Mouse (Mus musculus) left cerebral cortex, postnatal 10 days (tissue): ENCODE data around the gene Il12rb2. TPM values are rescaled to one million over a fixed set of nuclear protein-coding genes. Genes with fewer than 3 reads are reported as not detected.

Experiments
- DNase-seq, 2 experiments: peaks; one replicate each; pipeline ENCODE4 v3.0.0; 2021 to 2022; ENCODE audit warnings: low spot score in 2 of 2, mixed read lengths in 1 of 2; ENCODE audit errors: extremely low spot score in 1 of 2
- intact Hi-C: fragments of 180-260 bp; cut with DNase I; formaldehyde crosslinking; loops from one replicate; pipeline ENCODE4 v1.15.1; 2025
- total RNA-seq, 2 experiments: library from RNA; stranded (reverse); gene quantifications; 2 replicates each; pipeline ENCODE4 v1.2.3; 2021

Gene Il12rb2
- total RNA-seq, 2 experiments from 2014 or later: 0.28 to 0.92 TPM

DNA sequence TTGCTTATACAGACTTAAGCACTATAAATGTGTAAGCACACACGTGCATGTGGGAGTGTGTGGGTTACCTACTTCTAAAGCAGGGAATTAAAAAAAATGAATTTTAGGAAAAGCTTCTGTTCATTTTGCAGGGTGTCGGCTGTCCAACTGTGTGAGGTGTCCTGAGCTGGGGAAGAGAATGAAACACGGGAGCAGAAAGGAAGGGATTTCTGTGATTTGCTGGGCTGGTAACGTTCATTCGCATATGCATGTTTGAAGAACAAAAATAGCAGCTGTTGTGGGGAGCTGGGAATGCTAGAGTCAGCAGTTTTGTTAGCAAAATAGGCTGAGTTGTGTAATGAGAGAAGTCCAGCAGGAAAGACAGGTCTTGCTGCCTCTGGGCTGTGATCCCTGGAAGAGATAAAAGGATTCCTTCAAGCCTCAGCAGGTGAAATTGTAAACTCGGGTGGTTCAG, 75.3 kb downstream of the Il12rb2 start:
- intact Hi-C loops: no loop called here
- DNase-seq: no peak

DNA sequence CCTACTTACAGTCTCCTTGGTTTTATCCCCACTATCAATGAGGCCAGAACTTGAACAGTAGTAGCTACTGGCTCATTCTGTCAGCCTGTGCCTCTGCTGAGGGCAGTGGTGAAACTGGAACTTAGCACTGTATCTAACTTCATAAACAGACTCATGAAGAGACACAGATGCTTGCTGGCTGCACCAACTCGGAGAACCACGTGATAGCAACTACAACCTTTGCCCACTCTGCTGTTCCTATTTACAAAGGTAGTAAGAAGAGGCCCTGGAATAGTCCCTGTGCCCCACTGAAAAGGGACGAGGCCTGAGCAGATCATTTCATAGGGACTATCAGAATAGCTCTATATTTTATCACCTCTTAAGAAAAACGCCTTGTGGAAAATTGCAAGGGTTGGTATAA, 75.7 kb downstream of the Il12rb2 start:
- intact Hi-C loops: no loop called here
- no peak for DNase-seq

DNA sequence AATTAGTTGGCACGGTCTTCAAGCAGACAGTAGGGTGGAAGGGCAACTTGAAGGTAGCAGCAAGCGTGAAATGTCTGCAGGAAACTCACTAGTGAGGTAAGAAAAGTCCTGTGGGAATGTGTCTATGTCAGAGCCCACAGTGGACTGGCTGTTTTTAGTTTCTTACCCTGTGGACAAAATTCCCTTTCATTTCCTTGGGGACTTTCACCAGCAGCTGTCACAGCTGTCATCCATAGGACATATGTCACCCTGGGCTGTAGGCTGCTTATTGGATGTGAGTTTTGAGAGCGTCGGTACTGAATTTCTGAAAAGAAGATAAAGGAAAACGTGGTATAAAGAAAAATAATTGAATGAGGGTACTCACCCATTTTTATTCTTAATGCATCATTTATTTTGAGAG, 77.2 kb downstream of the Il12rb2 start:
- DNase-seq: no peak
- intact Hi-C loops: no loop called here

DNA sequence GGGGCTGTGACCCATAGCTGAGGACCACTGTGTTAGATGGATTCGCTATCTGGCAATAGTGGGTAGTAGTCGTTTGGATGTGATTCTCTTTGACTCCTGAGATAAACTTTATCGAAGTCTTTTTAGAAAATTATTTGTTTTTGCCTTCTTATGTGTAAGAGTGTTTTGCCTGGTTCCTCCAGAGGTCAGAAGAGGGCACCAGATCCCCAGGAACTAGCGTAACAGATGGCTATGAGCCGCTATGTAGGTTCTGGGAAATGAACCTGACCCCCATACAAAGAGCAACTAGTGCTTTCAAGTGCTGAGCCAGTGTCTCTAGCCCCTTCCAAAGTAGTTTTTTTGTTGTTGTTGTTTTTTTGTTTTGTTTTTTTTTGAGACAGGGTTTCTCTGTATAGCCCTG, 79.9 kb downstream of the Il12rb2 start:
- intact Hi-C loops: no loop called here
- no peak for DNase-seq

DNA sequence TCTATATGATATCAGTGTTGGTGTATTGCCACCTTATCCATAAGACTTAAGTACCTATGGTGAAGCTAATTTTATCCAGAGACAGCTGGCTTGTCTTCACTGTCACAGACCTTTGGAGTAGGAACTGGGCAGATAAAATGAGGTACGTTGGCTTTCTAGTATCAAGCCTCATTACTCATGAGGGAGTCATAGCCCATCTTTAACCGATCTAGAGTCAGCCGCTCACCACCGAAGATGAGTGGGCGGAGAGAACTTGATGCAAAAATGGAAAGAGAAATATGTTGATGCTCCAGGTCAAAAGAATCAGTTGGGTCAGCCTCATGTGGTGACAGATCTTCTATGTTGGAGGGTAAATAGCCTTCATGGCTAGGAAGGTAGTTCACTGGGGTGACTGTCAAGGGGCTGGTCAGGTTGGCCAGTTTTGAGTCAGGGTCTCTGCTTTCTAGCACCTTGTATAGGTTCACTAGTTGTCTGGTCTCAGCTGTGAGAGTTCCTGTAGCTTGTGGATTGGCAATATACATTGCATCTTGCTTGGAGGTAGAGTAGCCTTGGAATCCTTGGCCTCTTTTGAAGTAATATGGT, 83.9 kb downstream of the Il12rb2 start:
- intact Hi-C loops: no loop called here
- no peak for DNase-seq

DNA sequence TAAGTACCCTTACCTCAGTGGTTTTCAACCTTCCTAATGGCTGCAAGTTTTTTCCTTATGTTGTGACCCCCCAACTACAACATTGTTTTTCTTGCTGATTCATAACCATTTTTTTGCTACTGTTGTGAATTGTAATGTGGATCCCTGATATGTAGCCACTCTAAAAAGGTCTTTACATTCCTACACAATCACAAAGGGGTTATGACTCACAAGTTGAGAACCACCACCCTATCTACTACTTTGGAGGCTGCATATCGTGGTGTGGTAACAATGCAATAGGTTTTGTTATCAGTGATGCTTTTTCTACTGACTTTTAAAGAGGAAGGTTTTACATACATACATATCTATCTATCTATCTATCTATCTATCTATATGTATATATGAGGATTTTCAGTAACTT, 93.1 kb downstream of the Il12rb2 start:
- intact Hi-C loops: no loop called here
- no peak for DNase-seq

DNA sequence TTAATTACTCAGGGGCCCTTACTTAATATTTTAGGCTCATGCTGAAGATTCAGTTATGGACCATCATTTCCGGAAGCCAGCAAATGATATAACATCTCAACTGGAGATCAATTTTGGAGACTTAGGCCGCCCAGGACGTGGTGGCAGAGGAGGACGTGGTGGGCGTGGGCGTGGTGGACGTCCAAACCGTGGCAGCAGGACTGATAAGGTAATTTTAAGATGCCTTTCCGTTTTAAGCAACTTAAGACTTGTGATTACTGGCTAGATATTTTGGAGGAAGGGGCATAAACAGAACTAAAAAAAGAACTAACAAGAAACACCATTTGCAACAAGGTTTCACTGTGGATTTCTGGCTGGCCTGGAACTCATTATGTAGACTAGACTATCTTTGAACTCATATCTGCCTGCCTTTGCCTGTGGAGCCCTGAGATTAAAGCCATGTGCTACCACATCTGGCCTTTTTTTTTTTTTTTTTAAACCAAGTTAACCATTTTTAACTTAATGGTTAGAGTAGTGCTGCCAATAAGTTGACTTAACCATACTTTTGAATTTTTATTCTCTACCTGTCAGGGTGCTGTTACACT, 94.3 kb downstream of the Il12rb2 start:
- intact Hi-C loops: no loop called here
- DNase-seq: no peak

DNA sequence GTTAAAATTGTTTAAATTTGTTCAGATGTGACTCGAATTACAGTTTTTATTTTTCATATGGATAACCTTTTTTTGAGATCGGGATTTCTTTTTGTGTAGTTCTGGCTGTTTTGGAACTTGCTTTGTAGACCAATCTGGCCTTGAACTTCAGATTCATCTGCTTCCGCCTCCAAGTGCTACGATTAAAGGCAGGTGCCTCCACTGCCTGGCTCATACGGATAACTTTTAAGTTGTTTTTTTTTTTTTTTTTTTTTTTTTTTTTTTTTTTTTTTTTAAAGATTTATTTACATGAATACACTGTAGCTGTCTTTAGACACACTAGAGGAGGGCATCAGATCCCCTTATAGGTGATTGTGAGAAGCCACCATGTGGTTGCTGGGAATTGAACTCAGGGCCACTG, 98.0 kb downstream of the Il12rb2 start:
- intact Hi-C loops: no loop called here
- no peak for DNase-seq

DNA sequence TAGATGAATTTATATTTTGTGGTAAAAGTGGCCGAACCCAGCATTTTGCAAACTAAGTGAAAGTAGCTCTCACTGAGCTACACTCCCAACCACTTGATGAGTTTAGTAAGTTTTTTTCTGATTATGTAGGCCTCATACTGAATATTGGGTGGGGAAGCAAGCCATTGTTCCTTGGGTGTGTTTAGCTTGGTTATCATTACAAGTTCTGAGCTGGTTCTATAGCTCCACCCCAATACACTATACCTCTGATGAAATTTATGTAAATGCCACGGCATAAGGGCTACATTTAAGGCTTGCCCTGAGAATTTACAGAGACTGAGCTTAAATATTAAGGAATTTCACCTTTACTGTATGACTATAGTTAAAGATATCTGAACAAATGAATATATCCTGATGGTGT, 106.5 kb downstream of the Il12rb2 start:
- no peak for DNase-seq
- intact Hi-C loops: no loop called here

DNA sequence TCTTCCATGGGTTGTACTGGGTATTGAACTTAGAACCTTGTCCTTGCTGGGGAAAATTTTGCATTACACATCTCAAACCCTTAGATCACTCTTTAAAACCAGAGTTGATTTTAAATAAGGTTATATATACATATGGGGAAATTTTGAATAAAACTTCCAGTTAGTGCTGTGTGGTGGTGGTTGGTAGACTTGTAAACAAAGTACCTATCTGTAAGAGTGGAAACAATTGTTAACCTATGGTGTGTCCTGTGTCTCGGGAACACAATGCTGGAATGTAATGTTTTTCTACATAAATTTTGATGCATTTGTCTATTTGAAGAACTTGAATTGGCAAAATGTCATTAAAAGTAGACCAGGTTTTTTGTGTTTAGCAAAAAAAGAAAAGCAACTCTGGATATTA, 107.0 kb downstream of the Il12rb2 start:
- intact Hi-C loops: no loop called here
- DNase-seq: no peak

DNA sequence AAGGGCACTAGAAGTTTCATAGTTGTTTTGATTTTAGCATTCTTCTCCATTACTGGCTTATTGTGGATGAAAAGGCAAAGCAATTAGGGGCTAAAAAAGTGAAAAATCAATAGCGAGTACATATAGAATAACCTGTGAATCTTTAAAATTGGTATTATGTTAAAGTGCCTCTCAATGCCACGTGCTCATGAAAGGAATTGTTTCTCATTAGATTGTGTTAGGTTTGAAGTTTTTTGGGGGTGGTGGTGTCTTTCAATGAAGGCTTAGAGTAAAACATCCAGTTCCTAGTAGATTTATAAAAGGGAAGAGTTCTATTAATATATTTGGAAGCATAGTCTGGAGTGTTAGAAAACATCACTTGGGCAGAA, 107.8 kb downstream of the Il12rb2 start:
- no peak for DNase-seq
- intact Hi-C loops: no loop called here

DNA sequence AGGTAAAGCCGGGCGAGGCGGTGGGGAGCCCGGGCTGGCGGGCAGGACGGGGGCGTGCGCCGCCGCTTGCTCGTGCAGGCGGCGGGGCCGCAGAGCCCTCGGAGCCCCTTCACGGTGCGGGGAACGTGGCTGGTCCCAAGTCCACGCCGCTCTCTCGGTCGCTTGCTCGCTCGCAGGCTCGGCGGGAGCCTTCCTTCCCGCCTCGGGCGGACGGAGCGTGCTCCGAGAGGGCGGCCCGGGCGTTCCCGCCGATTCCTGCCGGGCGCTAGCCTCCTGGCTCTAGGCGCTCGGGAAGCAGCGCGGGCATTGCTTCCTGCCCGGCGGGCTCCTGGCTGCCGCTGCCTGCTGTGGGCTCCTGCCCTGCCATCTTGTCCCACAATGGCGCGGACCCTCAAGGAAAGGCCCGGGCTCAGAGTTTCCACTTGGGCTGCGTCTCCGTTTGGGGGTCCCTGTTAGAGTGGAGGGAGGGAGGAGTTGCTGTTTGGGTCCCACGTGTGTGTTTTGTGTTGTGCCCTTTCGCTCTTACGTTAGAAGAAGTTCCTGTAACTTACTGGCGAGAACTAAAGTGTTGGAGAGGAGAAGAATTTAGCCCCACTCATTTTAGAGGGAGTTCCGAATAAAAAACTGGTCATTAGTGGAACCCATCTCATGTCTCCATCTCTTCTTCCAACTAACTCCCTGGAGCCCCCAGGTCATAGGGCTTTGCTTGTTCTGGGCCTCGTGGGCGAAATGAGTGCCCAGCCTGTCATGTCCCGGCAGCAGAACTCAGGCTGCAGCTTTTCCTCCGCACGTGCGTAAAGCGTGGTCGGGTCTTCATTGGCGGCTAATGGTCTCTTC, 108.4 kb downstream of the Il12rb2 start:
- intact Hi-C loops: no loop called here
- DNase-seq: peak in 1 of 2 experiments; percentile 67

DNA sequence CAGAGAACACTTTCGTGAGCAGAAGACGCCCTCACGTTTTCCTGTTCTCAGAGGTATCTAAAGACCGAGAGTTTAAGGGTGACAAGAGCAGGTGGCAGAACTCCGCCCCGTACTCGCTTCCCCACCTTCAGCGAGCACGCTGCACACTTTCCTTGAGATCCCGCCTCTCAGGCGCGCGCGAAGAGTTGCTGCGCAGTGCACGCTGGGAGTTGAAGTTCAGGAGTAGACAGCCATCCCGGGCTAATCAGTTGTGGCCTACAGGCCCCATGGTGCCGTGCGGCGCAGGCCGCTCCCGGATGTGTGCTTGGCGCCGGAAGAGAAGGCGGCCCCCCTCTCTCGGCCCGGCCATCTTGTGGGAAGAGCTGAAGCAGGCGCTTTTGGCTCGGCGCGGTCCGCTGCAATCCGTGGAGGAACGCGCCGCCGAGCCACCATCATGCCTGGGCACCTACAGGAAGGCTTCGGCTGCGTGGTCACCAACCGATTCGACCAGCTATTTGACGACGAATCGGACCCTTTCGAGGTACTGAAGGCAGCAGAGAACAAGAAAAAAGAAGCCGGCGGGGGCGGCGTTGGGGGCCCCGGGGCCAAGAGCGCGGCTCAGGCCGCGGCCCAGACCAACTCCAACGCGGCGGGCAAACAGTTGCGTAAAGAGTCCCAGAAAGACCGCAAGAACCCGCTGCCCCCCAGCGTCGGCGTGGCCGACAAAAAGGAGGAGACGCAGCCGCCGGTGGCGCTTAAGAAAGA, 109.2 kb downstream of the Il12rb2 start:
- intact Hi-C loops: no loop called here
- DNase-seq: peak; percentile 95 to 97

DNA sequence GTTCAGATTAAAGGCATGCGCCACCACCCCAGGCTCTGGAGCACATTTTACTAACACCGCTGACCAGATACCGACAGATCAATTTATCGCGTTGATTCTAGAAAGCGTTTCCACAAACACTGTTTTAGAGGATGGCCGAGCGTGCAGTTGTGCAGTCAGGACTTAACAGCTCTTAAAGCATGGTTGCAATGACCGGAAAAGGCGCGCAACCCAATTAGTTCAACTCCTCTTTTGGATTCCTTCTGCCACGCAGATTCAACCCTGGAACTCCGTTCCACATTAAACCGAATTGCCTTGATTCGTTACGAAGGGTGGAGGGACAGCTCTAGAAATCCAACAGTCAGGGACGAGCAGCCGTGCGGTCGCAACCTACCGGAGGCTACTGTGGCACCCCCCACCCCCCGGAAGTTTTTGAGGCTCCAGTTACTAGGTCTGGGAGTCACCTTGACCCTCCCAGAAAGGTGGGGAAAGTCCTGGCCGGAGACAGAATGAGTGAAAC, 109.8 kb downstream of the Il12rb2 start:
- intact Hi-C loops: no loop called here

DNA sequence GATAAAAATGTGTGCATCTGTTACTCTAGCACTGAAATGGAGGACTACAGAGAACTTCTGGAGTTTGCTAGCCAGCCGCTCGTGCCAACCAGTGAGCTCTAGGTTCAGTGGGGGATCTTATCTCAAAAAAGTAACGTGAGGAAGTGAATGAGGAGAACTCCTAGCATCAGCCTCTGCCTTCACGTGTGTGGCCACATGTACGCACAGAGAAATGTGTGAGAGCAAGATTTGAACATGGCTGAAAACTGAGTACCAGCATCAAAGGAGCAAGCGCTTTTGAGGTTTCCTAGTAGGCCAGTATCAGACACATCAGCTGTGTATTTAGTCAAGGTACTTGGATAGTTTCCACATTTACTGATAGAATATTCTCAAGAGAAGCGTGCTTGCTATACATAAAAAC, 111.1 kb downstream of the Il12rb2 start:
- DNase-seq: no peak
- intact Hi-C loops: no loop called here

More for the DNA sequence above, 109.8 kb downstream of the Il12rb2 start:
- peak; percentile 20 to 28 for DNase-seq

DNA sequence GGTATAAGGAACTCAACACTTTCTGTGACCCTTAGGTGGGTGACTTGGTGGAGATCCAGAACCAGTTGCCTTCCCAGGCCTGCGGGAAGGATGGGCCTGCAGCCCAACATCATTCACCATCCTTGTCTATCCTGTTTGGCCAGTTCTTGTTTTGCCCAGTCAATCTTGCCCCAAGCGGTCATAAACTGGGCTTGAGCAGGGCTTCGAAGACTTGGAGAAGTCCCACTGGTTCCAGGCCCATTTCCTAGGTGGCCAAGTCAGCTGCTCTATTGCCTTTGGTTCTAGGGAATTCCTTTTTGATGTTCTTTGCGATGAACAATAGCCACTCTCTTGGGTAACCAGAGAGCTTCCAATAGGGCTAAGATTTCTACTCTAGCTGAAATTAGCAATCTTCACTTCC, 124.9 kb downstream of the Il12rb2 start:
- no peak for DNase-seq
- intact Hi-C loops: no loop called here

DNA sequence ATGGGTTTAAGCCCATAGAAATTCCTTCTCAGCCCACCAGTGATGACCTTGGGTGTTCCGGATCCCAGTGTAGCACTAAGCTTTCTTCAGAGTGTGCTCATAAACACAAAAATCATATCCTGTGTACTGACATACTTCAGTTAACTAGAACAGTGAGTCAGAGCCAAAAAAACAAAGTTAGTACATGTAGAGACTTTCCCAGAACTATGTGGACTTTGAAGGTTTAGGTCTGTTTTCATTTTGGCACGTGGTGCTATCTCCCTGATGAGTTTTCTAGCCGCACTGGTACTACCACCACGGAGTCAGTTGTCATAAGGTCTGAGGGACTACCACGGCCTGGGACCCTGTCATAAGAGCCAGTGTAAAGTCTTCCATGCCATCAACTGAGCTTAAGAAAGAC, 131.5 kb downstream of the Il12rb2 start:
- DNase-seq: no peak
- intact Hi-C loops: no loop called here

DNA sequence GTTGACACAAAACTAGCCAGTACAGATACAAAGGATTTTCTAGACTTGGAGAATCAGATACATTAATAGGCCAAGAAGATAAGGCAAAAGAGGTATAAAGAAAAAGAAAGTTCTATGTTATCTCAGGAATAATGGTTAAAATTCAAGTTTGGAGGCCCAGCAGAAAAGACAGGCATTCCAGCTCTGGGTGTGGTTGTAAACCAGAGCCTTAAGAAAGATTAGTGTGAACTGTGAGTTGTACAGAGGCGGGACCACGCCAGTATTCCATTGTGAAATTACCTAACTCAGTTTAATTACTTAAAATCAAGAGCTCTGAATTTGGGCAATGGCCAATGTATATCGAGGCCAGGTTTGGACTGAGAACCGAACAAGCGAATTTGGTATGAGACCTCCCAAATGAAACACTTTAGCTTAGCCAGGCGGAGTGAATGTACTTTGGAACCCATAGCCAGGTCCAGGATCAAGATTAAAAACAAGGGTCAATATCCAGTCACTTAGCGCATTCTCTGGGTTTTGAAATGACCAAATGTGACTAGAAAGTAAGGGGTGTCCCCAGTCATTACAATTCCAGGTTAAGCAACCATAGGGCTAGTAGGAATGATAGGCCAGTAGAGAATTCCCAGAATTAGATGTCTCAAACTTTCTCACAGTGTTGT, 132.1 kb downstream of the Il12rb2 start:
- intact Hi-C loops: no loop called here
- DNase-seq: no peak
